Comparison of ENCODE assay signal across 8 mouse cellular contexts in genomic region chr2:155050108-155050503, GRCm38 (mm10). TPM values are rescaled to one million over a fixed set of nuclear protein-coding genes. Genes with fewer than 3 reads are reported as not detected.
DNase-seq lines count a peak whose midpoint lies in the region; ATAC-seq and TF ChIP-seq lines count a peak whose summit lies in the region.

No protein-coding gene starts in this region.

- H3K9ac ChIP-seq in kidney, embryonic 16.5 days (replicated peaks; ENCODE audit: low read length) = peak overlapping the region; percentile 75
- peak overlapping the region; percentile 72 for H3K9ac ChIP-seq in embryonic facial prominence, embryonic 13.5 days
- peak overlapping the region; percentile 77 for H3K9ac ChIP-seq in hindbrain, embryonic 11.5 days (ENCODE audit: low read depth, low read length)
- no peak overlapping the region for H3K9ac ChIP-seq in lung, postnatal 0 days (replicated peaks; ENCODE audit: low read depth)

- H3K4me1 ChIP-seq in kidney, embryonic 16.5 days (ENCODE audit: insufficient read depth, low read length) = peaks cover 13% of the 10 kb centered on the region
- peaks cover 29% of the 10 kb centered on the region for H3K4me1 ChIP-seq in embryonic facial prominence, embryonic 13.5 days
- H3K4me1 ChIP-seq in hindbrain, embryonic 11.5 days (replicated peaks; ENCODE audit: control insufficient read depth, insufficient read depth, low read length) = peaks cover 5% of the 10 kb centered on the region; the same call in 1 of the 2 replicates
- H3K4me1 ChIP-seq in lung, postnatal 0 days (ENCODE audit: insufficient read depth, low read depth, low read length) = peaks cover 5% of the 10 kb centered on the region; the same call in 1 of the 2 replicates

- H3K27me3 ChIP-seq in kidney, embryonic 16.5 days (ENCODE audit: insufficient read depth, low read length) = no peaks in the 10 kb centered on the region
- no peaks in the 10 kb centered on the region for H3K27me3 ChIP-seq in embryonic facial prominence, embryonic 13.5 days
- H3K27me3 ChIP-seq in hindbrain, embryonic 11.5 days (ENCODE audit: control insufficient read depth, insufficient read depth, low read length) = no peaks in the 10 kb centered on the region
- no peaks in the 10 kb centered on the region for H3K27me3 ChIP-seq in lung, postnatal 0 days (replicated peaks; ENCODE audit: insufficient read depth, low read length)

- H3K4me3 ChIP-seq in kidney, embryonic 16.5 days (ENCODE audit: low read length) = peak overlapping the region; percentile 67
- H3K4me3 ChIP-seq in embryonic facial prominence, embryonic 13.5 days = peak overlapping the region; percentile 57
- H3K4me3 ChIP-seq in hindbrain, embryonic 11.5 days (ENCODE audit: low read depth, low read length) = peak overlapping the region; percentile 52
- peak overlapping the region; percentile 45 for H3K4me3 ChIP-seq in lung, postnatal 0 days (ENCODE audit: low read depth, low read length)

- WGBS in kidney, embryonic 16.5 days = 21% methylated on average over 5 of the region's 5 CpGs
- 27% methylated on average over 5 of the region's 5 CpGs for WGBS in embryonic facial prominence, embryonic 13.5 days
- WGBS in hindbrain, embryonic 11.5 days = 31% methylated on average over 5 of the region's 5 CpGs
- 11% methylated on average over 5 of the region's 5 CpGs for WGBS in lung, postnatal 0 days

- DNase-seq in kidney, postnatal 4 days = no peak
- DNase-seq in hindbrain, embryonic 11.5 days (ENCODE audit: low spot score) = no peak
- DNase-seq in lung, postnatal 0 days (ENCODE audit: low spot score) = peak; percentile 45
- DNase-seq in frontal cortex, postnatal 36 days (ENCODE audit: low spot score in 2 of 2) = no peak
- no peak for DNase-seq in layer of hippocampus, postnatal 14 days (ENCODE audit: low spot score in 2 of 2)
- no peak for DNase-seq in cerebellum, postnatal 4 days (ENCODE audit: low spot score in 2 of 2)

- no peak for TF ChIP-seq CTCF in lung, postnatal 0 days (IDR thresholded peaks at IDR 0.05)

- H3K36me3 ChIP-seq in kidney, embryonic 16.5 days (ENCODE audit: insufficient read depth, low read length) = no peaks in the 10 kb centered on the region
- no peaks in the 10 kb centered on the region for H3K36me3 ChIP-seq in embryonic facial prominence, embryonic 13.5 days
- H3K36me3 ChIP-seq in hindbrain, embryonic 11.5 days (ENCODE audit: control insufficient read depth, insufficient read depth, low read length) = no peaks in the 10 kb centered on the region
- no peaks in the 10 kb centered on the region for H3K36me3 ChIP-seq in lung, postnatal 0 days (ENCODE audit: insufficient read depth, low read length)

- TF ChIP-seq EP300 in lung, postnatal 0 days (IDR thresholded peaks at IDR 0.05) = no peak; the same call in 1 of the 2 replicates

- peak; percentile 24; the same call in 1 of the 2 replicates for ATAC-seq in kidney, embryonic 16.5 days (ENCODE audit: low FRiP score, low TSS enrichment)
- ATAC-seq in embryonic facial prominence, embryonic 13.5 days (ENCODE audit: insufficient number of reproducible peaks, insufficient read depth, low FRiP score, low TSS enrichment, low read depth) = no peak
- peak; percentile 56 for ATAC-seq in hindbrain, embryonic 11.5 days (ENCODE audit: low FRiP score)
- ATAC-seq in lung, postnatal 0 days = peak; percentile 32

- no peaks in the 10 kb centered on the region for H3K9me3 ChIP-seq in kidney, embryonic 16.5 days (ENCODE audit: low read length)
- H3K9me3 ChIP-seq in embryonic facial prominence, embryonic 13.5 days = no peaks in the 10 kb centered on the region
- H3K9me3 ChIP-seq in hindbrain, embryonic 11.5 days (ENCODE audit: control insufficient read depth, low read length) = no peaks in the 10 kb centered on the region
- H3K9me3 ChIP-seq in lung, postnatal 0 days (ENCODE audit: low read length) = no peaks in the 10 kb centered on the region

- peak overlapping the region; percentile 71 for H3K27ac ChIP-seq in kidney, embryonic 16.5 days (ENCODE audit: low read length)
- H3K27ac ChIP-seq in embryonic facial prominence, embryonic 13.5 days = peak overlapping the region; percentile 90
- H3K27ac ChIP-seq in hindbrain, embryonic 11.5 days (ENCODE audit: low read depth, low read length) = peak overlapping the region; percentile 82
- H3K27ac ChIP-seq in lung, postnatal 0 days (ENCODE audit: low read length) = no peak overlapping the region; the same call in 1 of the 2 replicates

- peak overlapping the region; percentile 66 for H3K4me2 ChIP-seq in kidney, embryonic 16.5 days (replicated peaks; ENCODE audit: low read depth, low read length)
- peak overlapping the region; percentile 77 for H3K4me2 ChIP-seq in embryonic facial prominence, embryonic 13.5 days
- peak overlapping the region; percentile 46 for H3K4me2 ChIP-seq in hindbrain, embryonic 11.5 days (replicated peaks; ENCODE audit: low read depth, low read length)
- peak overlapping the region; percentile 82 for H3K4me2 ChIP-seq in lung, postnatal 0 days (replicated peaks; ENCODE audit: low read depth, low read length)

RNA-seq across cellular contexts. Expression of gene Ahcy, which starts 24.2 kb away (rescaled TPM):
- 79.2 and 82.7 TPM in 2 replicates for polyA plus RNA-seq in kidney, embryonic 16.5 days (2015; fragmentation: Nextera tagmentation; extraction: Ambion mirVana)
- polyA plus RNA-seq in embryonic facial prominence, embryonic 13.5 days (2015; fragmentation: Nextera tagmentation; extraction: Ambion mirVana) = 68.1 and 80.8 TPM in 2 replicates
- polyA plus RNA-seq in hindbrain, embryonic 11.5 days (2014; fragmentation: Nextera tagmentation; extraction: Ambion mirVana) = 75.6 and 75.8 TPM in 2 replicates
- polyA plus RNA-seq in lung, postnatal 0 days (2015; fragmentation: Nextera tagmentation; extraction: Ambion mirVana) = 13.3 and 14.4 TPM in 2 replicates
- 10 to 100 TPM; 12.2 to 13.0 TPM for total RNA-seq in layer of hippocampus, postnatal 14 days (2021)

RNA-seq across cellular contexts. Expression of gene Gm14226, which starts 32.0 kb away (rescaled TPM):
- 1.9 and 2.1 TPM in 2 replicates for polyA plus RNA-seq in kidney, embryonic 16.5 days (2015; fragmentation: Nextera tagmentation; extraction: Ambion mirVana)
- 11.8 and 13.1 TPM in 2 replicates for polyA plus RNA-seq in embryonic facial prominence, embryonic 13.5 days (2015; fragmentation: Nextera tagmentation; extraction: Ambion mirVana)
- 0.60 and 0.62 TPM in 2 replicates for polyA plus RNA-seq in hindbrain, embryonic 11.5 days (2014; fragmentation: Nextera tagmentation; extraction: Ambion mirVana)
- 0.12 TPM in 2 replicates for polyA plus RNA-seq in lung, postnatal 0 days (2015; fragmentation: Nextera tagmentation; extraction: Ambion mirVana)
- under 1 TPM; 0.18 to 0.19 TPM for total RNA-seq in layer of hippocampus, postnatal 14 days (2021)
